Mouse (Mus musculus) ES-Bruce4 (cell line): ENCODE results near the gene Trip13. TPM values are rescaled to one million over a fixed set of nuclear protein-coding genes. Genes with fewer than 3 reads are reported as not detected.

Experiments used
- H3K27ac ChIP-seq: 2 replicates; pipeline ENCODE4 v1.5.1; 2012; ENCODE audit warnings: low read length, inconsistent platforms; ENCODE audit not compliant: insufficient read depth
- H3K27me3 ChIP-seq: 2 replicates; pipeline ENCODE4 v1.6.1; 2012; ENCODE audit warnings: mild to moderate bottlenecking, low read length, inconsistent platforms; ENCODE audit not compliant: control insufficient read depth, poor library complexity, insufficient read depth, severe bottlenecking
- H3K36me3 ChIP-seq: 2 replicates; pipeline ENCODE4 v1.6.1; 2012; ENCODE audit warnings: inconsistent platforms, mild to moderate bottlenecking, low read length, moderate library complexity; ENCODE audit not compliant: control insufficient read depth, poor library complexity, insufficient read depth, severe bottlenecking
- H3K4me1 ChIP-seq: one replicate; pipeline ENCODE4 v1.8.1; 2011; ENCODE audit warnings: low read length; ENCODE audit not compliant: control insufficient read depth, insufficient read depth
- H3K4me3 ChIP-seq: 2 replicates; pipeline ENCODE4 v1.5.1; 2011; ENCODE audit warnings: low read depth, mild to moderate bottlenecking, low read length
- H3K9ac ChIP-seq: 2 replicates; pipeline ENCODE4 v1.6.1; 2012; ENCODE audit warnings: low read depth, mild to moderate bottlenecking, inconsistent platforms; ENCODE audit not compliant: poor library complexity, severe bottlenecking
- H3K9me3 ChIP-seq: replicated peaks from 2 replicates; pipeline ENCODE4 v1.6.1; 2012; ENCODE audit warnings: mild to moderate bottlenecking, low read length, inconsistent platforms; ENCODE audit not compliant: control insufficient read depth, poor library complexity, insufficient read depth, severe bottlenecking
- CTCF ChIP-seq: IDR thresholded peaks from one replicate; pipeline ENCODE4 v1.8.1; 2011; ENCODE audit warnings: low read depth, low read length
- EP300 ChIP-seq: IDR thresholded peaks from 2 replicates; pipeline ENCODE4 v1.6.1; 2011; ENCODE audit warnings: low read depth, low read length; ENCODE audit not compliant: insufficient read depth
- POLR2A ChIP-seq: IDR thresholded peaks from one replicate; pipeline ENCODE4 v1.8.1; 2011; ENCODE audit warnings: low read length; ENCODE audit not compliant: insufficient read depth
- polyA plus RNA-seq: library from polyadenylated mRNA; stranded (reverse); fragments of >200 nt; gene quantifications from 2 replicates; pipeline ENCODE4 v1.2.4, GENCODE M21; 2011; ENCODE audit warnings: low read depth; ENCODE audit not compliant: missing spikeins, insufficient read depth, insufficient read length

Gene Trip13
- polyA plus RNA-seq, 1 experiment = 80.6 TPM

DNA sequence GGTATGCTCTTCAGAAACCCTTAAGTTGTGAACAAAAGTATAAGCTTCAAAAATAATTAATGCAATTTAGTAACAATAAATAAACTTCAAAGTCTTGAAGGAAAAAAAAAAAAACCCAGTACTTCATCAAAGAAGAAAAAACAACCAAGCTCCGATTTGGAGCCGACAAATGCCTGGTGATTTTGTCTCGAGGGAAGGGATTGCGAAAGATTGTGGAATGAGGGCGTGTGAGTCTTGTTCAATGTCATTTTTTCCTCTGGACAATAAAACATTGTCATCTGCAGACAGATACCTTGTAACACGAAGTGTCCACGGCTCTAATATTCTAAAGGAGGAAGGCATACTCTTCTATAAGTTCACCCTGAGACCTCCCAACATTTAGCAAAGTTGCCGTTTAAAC lies 56.2 kb downstream of the Trip13 start:
- no peak overlapping the region for H3K4me3 ChIP-seq
- no peaks in the 10 kb centered on the region for H3K36me3 ChIP-seq
- H3K4me1 ChIP-seq = no peaks in the 10 kb centered on the region
- no peaks in the 10 kb centered on the region for H3K9me3 ChIP-seq
- no peak for TF ChIP-seq EP300
- TF ChIP-seq CTCF = no peak
- no peak for TF ChIP-seq POLR2A
- no peaks in the 10 kb centered on the region; the same call in 1 of the 2 replicates for H3K27me3 ChIP-seq
- H3K9ac ChIP-seq = no peak overlapping the region
- no peak overlapping the region for H3K27ac ChIP-seq

DNA sequence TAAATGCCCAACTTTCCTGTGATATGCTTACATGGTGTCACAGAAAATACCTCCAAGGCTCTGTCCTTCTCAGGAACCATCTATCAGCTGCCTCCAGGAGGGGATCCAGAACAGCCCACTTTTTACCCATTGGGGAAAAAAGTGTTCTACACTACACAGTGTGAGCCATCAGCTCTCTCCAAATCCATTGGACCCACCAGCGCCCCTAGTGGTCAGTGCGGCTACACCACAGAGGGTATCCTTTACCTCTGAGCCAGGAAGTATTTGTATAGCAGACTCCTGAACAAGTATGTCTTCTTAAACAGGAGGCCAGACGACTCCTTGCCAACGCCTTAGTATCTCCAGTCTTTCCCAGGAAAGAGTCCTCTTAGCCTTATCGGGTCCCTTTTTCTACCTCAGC lies 57.8 kb downstream of the Trip13 start:
- Histone ChIP-seq H3K36me3 (no peaks in the 10 kb centered on the region), H3K27ac (no peak overlapping the region), H3K27me3 (no peaks in the 10 kb centered on the region; the same call in 1 of the 2 replicates), H3K9ac (no peak overlapping the region), H3K4me3 (no peak overlapping the region), H3K9me3 (no peaks in the 10 kb centered on the region), H3K4me1 (no peaks in the 10 kb centered on the region)
- TF ChIP-seq CTCF (peak; percentile 15), POLR2A (no peak), EP300 (no peak)

DNA sequence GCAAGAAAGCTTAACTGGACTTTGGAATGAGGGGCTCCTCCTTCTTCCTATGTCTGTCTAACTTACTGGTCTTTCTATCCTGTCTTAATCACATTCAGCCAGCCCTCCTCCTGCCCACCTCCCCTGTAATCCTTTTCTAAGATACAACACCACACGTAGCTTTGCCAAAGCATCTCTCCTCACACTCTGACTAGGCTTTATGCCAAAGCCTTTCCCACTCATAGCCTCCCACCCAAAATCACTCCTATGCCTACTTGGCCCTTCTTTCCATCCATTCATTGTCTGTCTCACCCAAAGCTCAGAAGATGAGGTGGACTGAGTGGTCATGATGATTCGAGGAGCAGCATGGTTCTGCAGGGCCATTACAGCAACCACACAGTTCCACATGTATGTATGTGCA lies 65.4 kb downstream of the Trip13 start:
- Histone ChIP-seq H3K4me1 (no peaks in the 10 kb centered on the region), H3K9ac (no peak overlapping the region), H3K36me3 (no peaks in the 10 kb centered on the region), H3K9me3 (no peaks in the 10 kb centered on the region), H3K4me3 (no peak overlapping the region), H3K27ac (no peak overlapping the region), H3K27me3 (no peaks in the 10 kb centered on the region)
- no peak for TF ChIP-seq CTCF
- no peak for TF ChIP-seq POLR2A
- TF ChIP-seq EP300 = no peak

Other genes starting within 250 kb of the Trip13 start
- 0.16 and 1.3 TPM in 2 replicates for gene Slc6a19, start 232.9 kb downstream of the Trip13 start, polyA plus RNA-seq
- gene Slc12a7, start 204.7 kb downstream of the Trip13 start, polyA plus RNA-seq = 86.4 and 94.5 TPM in 2 replicates
- 2.9 and 3.2 TPM in 2 replicates for gene Nkd2, start 90.2 kb downstream of the Trip13 start, polyA plus RNA-seq
- gene Brd9, start within 50 bp of the Trip13 start, polyA plus RNA-seq = 26.3 and 30.7 TPM in 2 replicates
- not detected in 2 replicates for gene Zdhhc11, start 26.1 kb upstream of the Trip13 start, polyA plus RNA-seq
- gene Tppp, start 71.6 kb upstream of the Trip13 start, polyA plus RNA-seq = 0.14 and 0.51 TPM in 2 replicates
- 39.8 and 48.9 TPM in 2 replicates for gene Cep72, start 124.5 kb upstream of the Trip13 start, polyA plus RNA-seq
- gene Slc9a3, start 183.7 kb upstream of the Trip13 start, polyA plus RNA-seq = not detected in 2 replicates